Mouse (Mus musculus): ENCODE measurements around the gene Otulin.
A peak's percentile ranks its signal among the peaks of the same experiment; 100 is the strongest.

Otulin gene

DNA sequence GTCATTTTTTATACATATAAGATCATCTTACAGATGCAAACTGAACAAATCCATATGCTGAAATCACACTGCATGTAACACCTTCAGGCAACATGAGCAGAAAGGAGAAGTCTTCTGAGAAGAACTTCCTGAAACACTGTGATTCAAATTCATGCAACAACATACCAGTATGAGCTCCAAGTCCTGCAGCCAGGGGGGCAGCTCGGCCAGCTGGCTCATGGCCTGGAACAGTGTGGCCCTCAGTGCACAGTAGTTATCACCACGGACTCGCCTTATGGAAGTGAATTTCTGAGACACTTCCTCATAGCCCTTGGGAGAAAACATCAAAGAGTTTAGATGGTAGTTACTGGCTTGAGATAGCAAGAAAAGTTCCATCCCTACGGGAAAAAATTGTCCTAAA is 14.3 kb downstream of the Otulin start:
- DNase-seq (ENCODE audit: low read depth, low spot score), result no peak

GRCm38 (mm10) chr15:27613255-27613654 is 17.2 kb downstream of the Otulin start:
- no peak for DNase-seq (ENCODE audit: low read depth, low spot score)

- peak; percentile 47 for DNase-seq (ENCODE audit: low read depth, low spot score)
Observed at GRCm38 (mm10) chr15:27612533-27613221, 17.8 kb downstream of the Otulin start.

DNA sequence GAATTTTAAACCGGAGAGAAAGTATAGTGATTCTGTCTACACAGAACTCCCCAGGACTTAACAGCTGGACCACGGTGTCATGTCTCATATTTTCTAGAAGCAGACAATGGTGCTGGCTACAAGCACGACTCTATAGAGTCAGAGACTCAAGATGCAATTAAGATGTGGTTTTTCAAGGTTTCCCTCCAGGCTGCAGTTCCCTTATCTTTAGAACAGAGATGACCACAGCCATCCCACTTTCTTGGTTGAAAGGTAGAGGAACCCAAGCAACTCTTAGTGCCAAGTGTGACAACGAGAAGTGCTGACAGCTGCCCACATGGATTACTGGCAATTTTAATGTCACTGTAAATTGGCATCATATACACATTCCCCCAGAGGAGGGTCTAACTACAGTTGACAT is 20.9 kb downstream of the Otulin start:
- DNase-seq (ENCODE audit: low read depth, low spot score), result no peak

GRCm38 (mm10) chr15:27605252-27605651 is 25.2 kb downstream of the Otulin start:
- no peak for DNase-seq (ENCODE audit: low read depth, low spot score)

DNA sequence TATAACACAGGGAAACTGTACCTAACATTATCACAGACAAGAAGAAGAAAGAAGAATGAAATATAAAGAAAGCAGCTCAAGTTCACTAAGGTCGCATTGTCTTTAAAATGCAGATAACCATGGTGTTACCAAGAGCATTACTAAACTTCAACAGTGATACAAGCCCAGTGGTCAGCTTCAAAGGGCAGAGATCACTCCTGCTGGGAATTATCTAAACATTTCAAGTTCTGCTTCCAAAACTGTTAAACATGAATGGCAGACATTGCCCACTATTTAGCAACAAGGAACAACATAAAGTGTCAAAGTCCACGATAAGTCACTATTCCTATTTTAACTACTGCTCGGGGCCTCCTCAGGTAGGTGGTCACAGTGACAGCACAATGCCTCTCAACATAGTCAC is 25.9 kb downstream of the Otulin start:
- no peak for DNase-seq (ENCODE audit: low read depth, low spot score)

GRCm38 (mm10) chr15:27600524-27600923 is 30.0 kb downstream of the Otulin start:
- no peak for DNase-seq (ENCODE audit: low read depth, low spot score)

DNA sequence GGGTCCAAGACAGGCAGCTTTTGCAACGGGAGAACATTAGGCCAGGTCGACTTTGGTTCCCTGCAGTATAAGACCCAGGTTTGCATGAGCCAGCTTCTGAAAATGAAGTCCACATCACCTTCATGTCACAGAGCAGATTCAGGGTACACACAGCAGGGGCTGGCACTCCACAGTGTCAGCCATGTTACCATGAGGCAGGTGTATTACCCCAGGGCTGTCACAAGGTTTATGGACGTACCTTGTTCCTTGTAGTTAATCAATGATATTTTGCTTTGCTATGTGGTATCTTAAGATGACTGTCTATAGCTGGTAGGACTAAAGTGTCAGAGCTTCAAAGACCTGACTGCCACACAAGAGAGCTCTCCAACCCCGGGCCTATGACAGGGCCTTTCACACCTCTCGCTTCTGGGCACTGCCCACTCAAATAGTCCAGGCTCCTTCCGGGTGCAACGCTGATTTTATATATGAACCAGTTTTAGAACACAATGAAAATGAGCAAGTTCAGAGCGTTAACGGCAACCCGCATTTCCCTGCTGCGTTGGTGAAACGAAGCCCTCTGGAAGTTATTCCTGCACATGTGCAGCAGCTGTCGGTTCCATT is 31.6 kb downstream of the Otulin start:
- no peak for DNase-seq (ENCODE audit: low read depth, low spot score)

DNA sequence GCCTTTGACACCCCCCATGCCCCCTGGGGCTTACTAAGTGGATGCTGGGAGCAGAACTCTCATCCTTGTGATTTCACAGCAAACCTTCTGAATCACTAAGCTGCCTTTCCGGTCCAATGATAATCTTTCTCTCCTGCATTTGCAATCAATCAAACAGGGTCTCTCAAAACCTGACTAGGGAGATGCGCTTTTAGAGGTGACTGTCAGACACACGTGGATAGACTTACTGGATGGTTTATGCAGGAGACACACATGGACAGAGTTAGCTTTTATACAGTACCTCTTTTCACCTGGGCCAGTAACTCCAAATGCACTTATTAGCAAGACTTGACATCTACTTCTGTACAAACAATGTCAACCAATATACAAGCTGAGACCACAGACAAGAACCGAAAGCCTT is 33.0 kb downstream of the Otulin start:
- DNase-seq (ENCODE audit: low read depth, low spot score), result no peak

- DNase-seq (ENCODE audit: low read depth, low spot score), result no peak
Observed at GRCm38 (mm10) chr15:27596463-27597140, 33.9 kb downstream of the Otulin start.

DNA sequence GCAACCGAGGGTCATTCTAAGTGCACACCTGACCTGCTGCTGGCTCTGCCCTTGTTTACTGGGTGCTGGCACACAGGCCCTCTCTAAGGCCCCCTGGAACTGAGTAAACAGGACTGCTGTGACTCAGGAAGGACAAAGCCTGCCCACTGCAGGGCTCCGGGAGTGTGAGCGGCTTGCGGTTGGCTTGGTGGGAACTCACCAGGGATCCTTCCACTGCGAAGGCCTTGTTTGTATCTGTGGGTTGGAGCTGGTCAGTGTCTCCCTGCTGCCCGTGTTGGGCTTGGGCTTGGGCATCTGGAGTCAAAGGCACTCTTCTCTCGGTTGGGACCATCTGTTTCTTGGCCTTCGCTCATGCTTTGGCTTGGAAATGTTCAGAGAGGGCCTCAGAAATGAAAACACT is 34.9 kb downstream of the Otulin start:
- no peak for DNase-seq (ENCODE audit: low read depth, low spot score)

DNA sequence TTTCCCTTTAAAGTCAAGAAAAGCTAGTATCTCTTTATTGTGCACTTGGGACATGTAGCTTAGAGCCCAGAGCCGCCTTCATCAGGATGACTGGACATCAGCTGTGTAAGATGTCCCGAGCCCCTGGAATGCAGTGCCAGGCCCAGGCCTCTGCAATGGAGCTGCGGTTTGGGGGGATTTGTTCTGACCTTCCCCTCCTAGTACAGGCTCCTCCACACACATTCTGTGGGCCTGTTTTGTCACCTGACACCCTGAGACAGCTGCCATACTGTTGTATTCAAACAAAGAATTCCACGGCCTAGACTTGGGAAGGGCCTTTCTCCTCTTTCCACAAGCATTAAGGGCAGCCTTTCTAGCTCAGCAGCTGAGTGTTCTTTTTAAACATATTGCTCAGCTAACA is 35.5 kb downstream of the Otulin start:
- DNase-seq (ENCODE audit: low read depth, low spot score), result no peak

DNA sequence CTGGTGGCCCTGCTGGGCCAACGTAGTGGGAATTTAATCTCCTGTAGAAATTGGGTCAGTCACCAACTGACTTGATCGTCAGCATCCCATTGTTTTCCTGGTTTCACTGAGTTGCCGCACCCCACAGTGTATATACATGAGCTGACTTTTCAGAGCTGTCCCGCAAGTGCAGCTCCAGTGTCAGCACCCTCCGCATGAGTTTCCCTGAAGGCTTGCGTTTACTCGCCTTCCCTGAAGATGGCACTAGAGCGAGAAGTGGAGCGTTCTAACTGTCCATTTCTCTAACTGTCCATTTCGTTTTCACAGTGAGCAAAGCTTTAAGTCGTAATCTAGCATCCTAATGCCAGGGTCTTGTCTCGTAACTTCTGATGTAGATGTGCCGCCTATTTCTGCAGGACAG is 36.8 kb downstream of the Otulin start:
- no peak for DNase-seq (ENCODE audit: low read depth, low spot score)

DNA sequence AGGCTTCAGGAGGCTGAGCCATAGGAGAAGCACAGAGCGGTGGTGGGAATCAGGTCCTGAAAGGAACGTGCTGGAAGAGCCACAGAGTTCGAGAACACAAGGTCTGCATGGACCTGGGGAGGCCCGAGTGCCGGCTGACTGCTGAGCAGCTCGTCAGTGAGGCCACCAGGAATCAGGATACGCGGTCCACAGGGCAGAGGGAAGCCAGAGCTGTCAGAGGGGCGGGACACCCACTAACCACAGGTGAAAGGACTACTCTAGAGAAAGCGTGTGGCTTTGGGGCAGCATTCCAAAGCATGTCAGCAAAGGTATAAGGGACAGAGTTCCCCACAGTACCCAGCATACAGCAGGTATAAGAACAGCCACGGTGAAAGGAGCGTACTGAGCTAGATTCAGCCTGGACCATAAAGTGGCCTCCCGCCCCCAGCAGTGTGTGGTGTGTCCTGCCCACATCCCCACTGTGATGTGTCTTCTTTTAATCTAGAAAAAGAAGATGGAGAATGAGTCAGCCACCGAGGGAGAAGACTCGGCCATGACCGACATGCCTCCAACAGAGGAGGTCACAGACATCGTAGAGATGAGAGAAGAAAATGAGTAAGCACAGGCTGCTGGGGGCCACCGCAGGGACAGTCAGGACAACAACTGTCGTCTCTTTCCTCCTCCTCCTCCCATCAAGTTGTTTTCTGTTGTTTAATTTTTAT is 37.7 kb downstream of the Otulin start:
- no peak for DNase-seq (ENCODE audit: low read depth, low spot score)

DNA sequence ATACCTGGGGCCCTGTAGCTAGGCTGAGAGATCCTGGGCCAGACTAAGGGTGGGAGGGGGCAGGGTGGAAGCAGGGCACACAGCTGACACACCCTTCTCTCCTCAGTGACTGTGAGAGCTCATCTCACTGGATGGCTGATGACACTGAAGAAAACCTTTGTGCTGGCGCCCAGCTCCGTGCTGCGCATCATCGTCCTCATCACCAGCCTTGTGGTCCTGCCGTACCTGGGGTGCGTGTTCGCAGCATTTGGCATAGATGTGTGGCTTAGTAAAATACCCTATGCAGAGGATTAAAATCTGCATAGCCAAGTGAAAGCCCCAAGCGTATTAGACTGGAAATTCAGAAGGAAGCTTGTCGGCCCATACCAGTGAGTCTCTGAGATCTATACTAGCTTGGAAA is 39.7 kb downstream of the Otulin start:
- DNase-seq (ENCODE audit: low read depth, low spot score), result no peak

GRCm38 (mm10) chr15:27588087-27588826 is 42.2 kb downstream of the Otulin start:
- no peak for DNase-seq (ENCODE audit: low read depth, low spot score)

- no peak for DNase-seq (ENCODE audit: low read depth, low spot score)
Observed at GRCm38 (mm10) chr15:27586093-27586480, 44.4 kb downstream of the Otulin start.

DNA sequence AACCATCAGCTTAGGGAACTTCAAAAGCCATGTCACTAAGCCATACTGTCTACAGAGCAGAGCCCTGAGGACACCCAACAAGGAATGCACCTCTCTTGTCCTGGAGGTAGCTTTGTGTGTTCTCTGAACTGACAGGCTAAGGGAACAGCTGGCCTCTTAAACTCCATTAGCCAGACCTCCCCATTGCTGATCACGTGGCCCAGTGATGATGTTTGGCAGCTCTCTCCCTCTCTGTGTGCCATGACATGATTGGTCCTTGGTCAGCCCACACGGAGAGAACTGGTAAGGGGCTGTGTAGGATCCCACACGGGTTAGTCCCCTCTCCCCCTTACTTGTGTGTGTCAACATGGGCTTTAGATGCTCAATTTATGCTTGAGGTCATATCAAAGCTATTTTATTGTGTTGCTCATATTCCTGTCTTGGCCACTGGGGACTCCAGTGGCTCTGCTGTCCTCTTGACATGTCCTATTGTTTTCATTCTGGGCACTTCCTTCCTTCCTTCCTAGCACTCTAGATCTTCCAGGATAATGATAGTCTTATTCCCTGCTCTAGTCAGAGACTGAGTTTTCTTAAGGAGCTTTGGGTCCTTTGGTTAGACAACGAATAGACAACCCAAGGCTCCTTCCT is 44.9 kb downstream of the Otulin start:
- no peak for DNase-seq (ENCODE audit: low read depth, low spot score)

DNA sequence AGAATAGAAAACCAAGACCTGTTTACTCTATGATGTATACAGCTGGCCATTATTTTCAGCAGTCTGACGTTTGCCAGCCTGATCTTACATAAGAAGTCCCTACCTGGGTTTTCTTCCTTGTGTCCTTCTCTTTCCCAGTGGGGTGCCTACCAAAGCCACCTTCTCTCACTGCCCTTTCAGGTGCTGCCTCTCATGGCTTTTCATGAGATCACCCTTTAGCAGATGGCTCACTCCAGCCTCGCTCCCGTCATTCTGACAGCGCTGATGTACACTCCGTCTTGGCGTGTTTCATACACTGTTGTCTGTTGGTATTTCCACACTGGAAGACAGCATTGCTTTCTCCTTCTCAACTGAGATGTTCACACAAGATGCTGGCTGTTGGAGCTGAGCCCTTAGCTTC is 46.9 kb downstream of the Otulin start:
- no peak for DNase-seq (ENCODE audit: low read depth, low spot score)

DNA sequence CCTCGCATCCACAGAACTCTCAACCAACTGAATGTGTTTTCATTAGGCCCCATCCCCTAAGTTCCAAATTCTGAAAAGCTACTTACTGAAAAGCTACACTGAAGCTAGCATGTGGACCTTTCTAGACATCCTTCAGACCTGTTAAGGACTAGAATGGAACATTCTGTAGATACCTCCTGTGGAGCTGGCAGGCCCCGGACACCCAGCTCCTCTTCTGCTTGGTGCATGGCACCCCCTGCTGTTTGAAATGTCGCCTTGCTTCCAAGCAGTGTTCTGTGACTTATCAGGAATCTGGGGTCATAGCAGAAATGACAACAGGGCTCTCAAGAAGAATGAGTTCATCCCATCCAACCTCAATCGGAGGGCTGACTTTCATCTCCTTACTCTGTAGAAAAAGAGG is 47.5 kb downstream of the Otulin start:
- DNase-seq (ENCODE audit: low read depth, low spot score), result peak; percentile 19

- peak; percentile 28 for DNase-seq (ENCODE audit: low read depth, low spot score)
Observed at GRCm38 (mm10) chr15:27582428-27582827, 48.1 kb downstream of the Otulin start.
